Mouse (Mus musculus): Measurements from ENCODE around the gene Epha4.

GRCm38 (mm10) chr1:77411222-77411621, 103.7 kb downstream of the Epha4 start:
- no peak for TF ChIP-seq TAL1 (conservative IDR thresholded peaks at IDR 0.05; ENCODE audit: low read depth, low read length)
- TF ChIP-seq CTCF (IDR thresholded peaks at IDR 0.05; ENCODE audit: low read depth, low read length), result no peak
- no peak for TF ChIP-seq GATA2 (IDR thresholded peaks at IDR 0.05; ENCODE audit: borderline replicate concordance, low read depth, low read length)
- TF ChIP-seq GATA1 (IDR thresholded peaks at IDR 0.05; ENCODE audit: borderline replicate concordance, low read length), result no peak
- TF ChIP-seq POLR2AphosphoS5 (IDR thresholded peaks at IDR 0.05; ENCODE audit: insufficient replicate concordance, low read depth, low read length), result no peak
